Mouse (Mus musculus): Measurements from ENCODE around the gene Eef1g.

The Eef1g gene

GRCm38 (mm10) chr19:8966590-8967372 lies at the start of gene Eef1g:
Gene Eef1g (plus strand): TSS chr19:8967041.
- peak; percentile 96 for DNase-seq (ENCODE audit: low spot score)

GRCm38 (mm10) chr19:8919000-8919399 lies 47.8 kb upstream of the Eef1g start:
- DNase-seq (ENCODE audit: low spot score) = no peak

DNA sequence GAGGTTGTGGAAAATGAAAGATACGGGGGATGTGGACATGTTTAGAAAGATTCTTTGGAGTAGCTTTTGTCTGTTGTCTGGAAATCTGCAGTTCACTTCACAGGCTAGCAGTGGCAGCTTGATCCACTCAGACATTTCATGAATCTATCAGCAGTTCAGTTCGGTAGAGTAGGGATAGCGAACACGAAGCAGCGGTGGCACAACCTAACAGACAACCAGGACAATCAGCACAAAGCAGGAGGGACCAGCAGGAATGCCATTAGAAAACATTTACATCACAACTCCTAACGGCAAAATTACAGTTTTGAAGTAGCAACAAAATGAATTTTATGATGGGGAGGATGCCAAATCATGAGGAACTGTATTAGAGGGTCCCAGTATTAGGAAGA lies 47.2 kb upstream of the Eef1g start:
- DNase-seq (ENCODE audit: low spot score) = no peak

DNA sequence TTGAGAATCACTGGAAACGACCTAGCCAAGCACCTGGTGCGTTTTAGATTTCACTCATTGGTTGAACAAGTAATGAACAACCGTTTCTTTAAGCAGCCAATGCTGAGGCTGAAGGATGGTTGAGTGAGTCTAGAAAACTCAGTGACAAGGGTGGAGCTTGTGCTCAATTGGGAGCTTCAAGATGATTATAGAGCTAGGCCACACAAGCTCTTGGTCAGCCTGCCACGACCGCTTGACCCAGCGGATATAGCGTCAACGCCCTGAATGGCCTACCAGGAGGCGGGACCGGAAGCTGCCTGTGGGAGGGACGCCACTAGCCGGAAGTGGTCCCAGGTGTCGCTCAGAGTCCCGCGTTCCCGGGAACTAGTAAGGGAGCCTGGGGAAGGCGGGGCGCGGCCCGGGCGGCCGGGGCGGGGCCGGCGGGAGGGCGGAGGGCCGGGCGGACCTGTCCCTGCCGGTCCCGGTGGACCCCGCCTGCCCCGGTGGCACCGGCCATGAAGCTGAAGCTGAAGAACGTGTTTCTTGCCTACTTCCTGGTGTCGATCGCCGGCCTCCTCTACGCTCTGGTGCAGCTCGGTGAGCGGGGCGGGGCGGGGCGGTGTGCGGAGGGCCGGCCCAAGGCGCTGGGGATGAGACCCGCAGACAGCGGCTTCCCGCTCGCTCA lies 46.6 kb upstream of the Eef1g start, which contains the start of gene B3gat3:
Gene B3gat3 (plus strand): TSS at position 302 of the 664 bp plus-strand sequence.
- DNase-seq (ENCODE audit: low spot score) = peak; percentile 94

DNA sequence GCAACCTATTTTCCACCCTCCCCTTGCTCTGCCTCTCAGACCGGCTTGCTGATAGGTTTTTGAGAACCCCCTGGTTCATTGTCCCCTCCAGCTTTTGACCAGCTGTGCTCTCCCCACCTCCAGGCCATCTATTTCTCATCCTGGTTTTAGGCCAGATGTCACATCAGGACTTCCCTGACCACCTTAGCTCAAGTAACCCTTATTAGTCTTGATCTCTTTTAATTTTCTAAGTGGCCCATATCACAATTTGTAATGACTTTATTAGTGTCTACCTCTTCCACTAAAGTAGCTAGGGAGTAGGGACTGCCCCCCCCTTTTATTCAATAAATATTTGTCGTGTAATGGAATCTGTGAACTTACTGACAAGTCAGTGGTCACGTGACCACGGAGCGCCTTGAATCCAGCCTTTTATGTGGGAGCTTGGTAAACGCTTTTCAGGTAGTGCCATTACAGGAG lies 46.0 kb upstream of the Eef1g start:
- DNase-seq (ENCODE audit: low spot score) = no peak

DNA sequence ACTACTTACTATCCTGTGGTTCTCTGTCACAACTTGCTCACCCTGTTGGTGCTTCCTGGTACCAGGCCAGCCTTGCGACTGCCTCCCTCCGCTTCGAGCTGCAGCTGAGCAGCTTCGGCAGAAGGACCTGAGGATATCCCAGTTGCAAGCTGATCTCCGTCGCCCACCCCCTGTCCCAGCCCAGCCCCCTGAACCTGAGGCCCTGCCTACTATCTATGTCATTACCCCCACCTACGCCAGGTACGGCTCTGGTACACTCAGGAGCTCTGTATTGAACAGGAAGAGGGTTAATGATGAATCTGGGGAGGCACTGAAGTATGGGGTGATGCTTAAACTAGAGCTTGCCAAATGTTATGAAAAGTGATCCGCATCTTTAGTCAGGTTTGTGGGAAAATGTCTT lies 45.1 kb upstream of the Eef1g start:
- no peak for DNase-seq (ENCODE audit: low spot score)

- no peak for DNase-seq (ENCODE audit: low spot score)
These were observed 40.1 kb upstream of the Eef1g start for GRCm38 (mm10) chr19:8926766-8927165.

GRCm38 (mm10) chr19:8927891-8928525 lies 38.8 kb upstream of the Eef1g start:
- DNase-seq (ENCODE audit: low spot score) = no peak

DNA sequence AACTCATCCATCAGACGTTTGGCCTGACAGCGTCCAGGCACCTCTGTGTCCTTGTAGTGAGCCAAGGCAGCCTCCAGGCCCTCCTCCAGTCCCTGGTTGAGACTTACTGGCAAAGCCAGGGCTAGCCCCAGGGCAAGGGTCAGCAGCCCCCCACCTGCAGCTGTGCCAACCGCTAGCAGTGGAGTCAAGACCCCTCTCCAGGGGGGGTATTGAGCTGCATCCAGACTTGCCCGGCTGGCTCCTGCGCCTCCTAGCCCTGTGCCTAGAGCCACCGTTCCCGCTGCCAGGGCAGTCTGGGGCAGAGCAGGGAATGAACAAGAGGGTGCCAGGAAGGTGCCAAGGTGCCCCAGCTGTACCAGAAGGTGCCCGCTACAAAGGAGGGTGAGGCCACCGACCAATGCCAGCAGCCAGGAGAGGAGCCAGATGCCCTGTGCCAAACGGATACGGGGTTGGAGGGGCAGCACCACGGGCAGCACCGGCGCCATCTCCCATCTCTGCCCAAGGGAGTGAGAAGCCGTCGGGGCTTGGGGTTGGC lies 38.1 kb upstream of the Eef1g start:
- no peak for DNase-seq (ENCODE audit: low spot score)

DNA sequence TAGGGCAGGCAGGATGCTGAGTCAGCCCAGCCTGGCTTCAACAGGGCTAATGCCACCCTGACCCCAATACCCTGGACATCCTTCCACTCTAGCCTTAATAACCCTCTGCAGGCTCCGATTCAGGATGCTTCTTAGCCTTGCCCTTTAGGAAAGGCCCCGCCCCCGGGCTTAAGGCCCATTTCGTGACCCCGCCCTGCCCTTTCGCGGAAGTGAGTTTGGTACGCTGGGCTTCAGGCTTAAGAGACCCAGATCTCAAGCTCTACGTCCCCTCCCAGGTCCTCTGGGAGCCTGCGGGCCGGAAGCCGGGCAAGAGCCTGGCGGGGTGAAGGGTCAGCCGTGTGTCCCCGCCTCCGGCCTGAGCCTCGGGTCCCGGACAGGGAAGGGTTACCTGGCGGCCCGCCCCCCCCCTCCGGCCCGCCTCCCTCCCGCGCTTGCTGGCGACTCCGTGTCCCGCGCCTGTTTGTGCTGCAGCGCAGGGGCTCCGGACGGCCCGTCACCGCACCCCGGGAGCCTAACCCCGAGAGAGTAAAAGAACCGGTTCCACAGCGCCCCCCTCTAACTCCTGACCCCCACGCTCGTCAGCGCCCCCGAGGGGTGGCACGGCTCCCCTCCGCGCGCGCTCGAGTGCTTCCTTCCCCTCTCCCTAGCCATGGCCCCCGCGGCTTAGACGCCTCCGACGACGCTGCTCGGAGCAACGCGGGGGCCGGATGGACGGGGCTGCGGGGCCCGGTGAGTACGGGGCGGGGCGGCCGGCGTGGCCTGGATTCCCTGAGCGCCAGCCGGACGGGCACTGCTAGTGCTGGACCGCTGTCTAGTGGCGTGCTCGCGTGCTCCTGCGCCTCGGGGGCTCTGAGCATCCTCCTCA lies 37.4 kb upstream of the Eef1g start, which contains the start of the genes Rom1 and Eml3:
Gene Rom1 (minus strand): TSS at position 133 of the 865 bp plus-strand sequence.
Gene Eml3 (plus strand): TSS at position 329 of the 865 bp plus-strand sequence.
- DNase-seq (ENCODE audit: low spot score) = peak; percentile 91

DNA sequence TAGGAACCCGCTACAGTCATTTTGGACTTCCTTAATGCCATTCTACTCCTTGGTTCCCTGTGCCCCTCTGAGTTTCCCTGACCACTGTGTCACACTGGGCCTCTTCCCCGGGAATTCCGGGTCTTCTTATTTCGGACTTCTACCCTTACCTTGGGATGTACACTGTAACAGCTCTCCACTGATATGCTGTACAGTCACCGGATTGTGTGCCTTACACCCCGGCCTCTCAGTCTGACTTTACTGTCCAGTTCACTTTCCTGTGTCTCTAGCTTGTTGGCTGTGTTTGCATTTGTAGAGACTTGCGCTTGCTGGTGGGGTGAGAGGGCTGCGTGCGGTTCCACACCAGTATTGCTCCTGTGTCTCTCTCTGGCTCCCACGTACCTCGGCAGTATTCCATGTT lies 36.7 kb upstream of the Eef1g start:
- no peak for DNase-seq (ENCODE audit: low spot score)

DNA sequence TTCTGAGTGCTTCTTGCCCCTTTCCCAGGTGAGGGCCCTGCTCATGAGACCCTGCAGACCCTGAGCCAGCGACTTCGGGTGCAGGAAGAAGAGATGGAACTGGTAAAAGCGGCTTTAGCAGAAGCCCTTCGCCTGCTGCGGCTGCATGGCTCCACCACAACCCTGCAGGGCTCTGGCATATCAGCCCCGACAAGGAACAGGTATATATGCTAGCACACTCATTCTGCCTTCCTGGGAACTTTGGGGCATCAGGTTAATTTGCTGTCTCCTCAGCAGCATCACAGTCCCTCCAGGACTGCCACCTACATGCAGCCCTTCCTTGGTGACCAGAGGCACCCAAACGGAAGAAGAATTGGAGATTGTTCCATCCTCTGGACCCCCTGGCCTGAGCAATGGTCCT lies 36.1 kb upstream of the Eef1g start:
- DNase-seq (ENCODE audit: low spot score) = no peak

DNA sequence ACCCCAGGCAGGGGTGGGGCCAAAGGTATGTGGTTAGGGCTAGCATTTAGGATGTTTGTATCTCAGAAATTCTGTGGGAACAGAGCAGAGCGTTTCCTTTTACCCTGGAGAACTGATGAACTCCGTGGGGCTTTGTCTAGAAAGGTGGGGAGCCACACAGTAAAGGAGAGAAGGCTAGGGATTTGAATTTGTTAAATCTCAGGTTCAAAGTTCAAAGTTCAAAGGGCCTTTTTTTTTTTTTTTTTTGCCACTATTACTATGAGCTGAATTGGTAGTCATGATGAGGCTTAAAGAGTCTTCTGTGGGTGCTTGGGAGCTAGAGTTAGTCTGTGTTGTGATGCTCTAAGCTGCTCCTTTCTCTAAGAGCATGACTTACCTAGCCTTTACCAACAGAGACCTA lies 30.1 kb upstream of the Eef1g start:
- DNase-seq (ENCODE audit: low spot score) = no peak

DNA sequence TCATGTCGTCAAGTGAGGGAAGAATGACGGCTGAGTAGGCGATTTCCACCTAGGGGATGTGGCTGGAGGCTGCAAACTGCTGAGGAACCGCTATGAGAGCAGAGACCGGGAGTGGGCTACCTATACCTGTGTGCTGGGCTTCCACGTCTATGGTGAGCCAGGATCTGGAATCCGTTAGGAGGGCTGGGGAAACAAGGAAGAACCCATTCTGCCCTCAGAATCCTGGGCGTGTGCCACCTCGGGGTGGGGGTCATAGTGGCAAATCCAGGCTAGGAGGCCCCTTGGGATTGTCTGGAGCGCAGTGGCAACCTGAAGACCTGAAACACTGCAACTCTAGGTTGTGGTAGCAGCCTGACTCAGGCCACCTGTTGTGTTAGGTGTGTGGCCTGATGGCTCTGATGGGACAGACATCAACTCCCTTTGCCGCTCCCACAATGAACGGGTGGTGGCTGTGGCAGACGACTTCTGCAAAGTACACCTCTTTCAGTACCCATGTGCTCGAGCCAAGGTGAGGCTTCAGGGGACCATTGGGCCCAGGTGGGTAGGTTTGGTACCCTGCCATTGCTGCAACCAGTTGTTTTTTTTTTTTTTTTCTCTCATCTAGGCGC lies 26.2 kb upstream of the Eef1g start:
- no peak for DNase-seq (ENCODE audit: low spot score)

GRCm38 (mm10) chr19:8941136-8941514 lies 25.7 kb upstream of the Eef1g start:
- no peak for DNase-seq (ENCODE audit: low spot score)

GRCm38 (mm10) chr19:8941515-8942217 lies 25.2 kb upstream of the Eef1g start, which contains the start of gene Mta2:
Gene Mta2 (plus strand): TSS chr19:8941875.
- DNase-seq (ENCODE audit: low spot score) = peak; percentile 98

GRCm38 (mm10) chr19:8942276-8942964 lies 24.4 kb upstream of the Eef1g start:
- DNase-seq (ENCODE audit: low spot score) = peak; percentile 75

GRCm38 (mm10) chr19:8943047-8943446 lies 23.8 kb upstream of the Eef1g start:
- no peak for DNase-seq (ENCODE audit: low spot score)

DNA sequence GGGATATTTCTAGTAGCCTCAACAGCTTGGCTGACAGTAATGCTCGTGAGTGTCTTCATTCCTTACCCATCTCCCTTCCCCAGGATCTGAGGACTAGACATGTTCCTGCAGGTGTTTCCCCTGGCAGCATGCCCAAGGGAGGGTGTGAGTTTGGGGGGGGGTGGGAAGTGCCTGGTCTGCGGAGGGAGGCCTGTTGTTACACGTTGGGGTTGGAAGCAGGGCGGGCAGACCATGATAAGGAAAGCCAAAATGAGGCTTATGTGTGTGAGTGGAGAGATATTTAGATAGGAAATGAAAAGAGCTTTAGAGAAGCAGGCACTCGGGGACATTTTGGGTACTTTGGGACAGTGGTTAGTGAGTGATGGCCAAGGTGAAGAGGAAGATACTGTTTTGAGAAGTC lies 22.8 kb upstream of the Eef1g start:
- no peak for DNase-seq (ENCODE audit: low spot score)

- DNase-seq (ENCODE audit: low spot score) = peak; percentile 92
These were observed 22.1 kb upstream of the Eef1g start for GRCm38 (mm10) chr19:8944750-8945149.

All from testis, postnatal 10 days (tissue).